13 mouse cellular contexts compared by ENCODE assay signal in genomic region chr5:3395020-3395419, GRCm38 (mm10). TPM values are rescaled to one million over a fixed set of nuclear protein-coding genes. Genes with fewer than 3 reads are reported as not detected.
A peak's percentile ranks its signal among the peaks of the same experiment; 100 is the strongest.
DNase-seq lines count a peak whose midpoint lies in the region; ATAC-seq and TF ChIP-seq lines count a peak whose summit lies in the region.
"Had no signal": no experiment of that assay in that cellular context is flagged by ENCODE, and none has a peak within 500 bp of the region (broad histone marks: within the 10 kb centered on the region; RNA-seq: fewer than 3 reads in every experiment).

No protein-coding gene starts in this region.

- peak; percentile 55; the same call in 1 of the 2 replicates for TF ChIP-seq EP300 in ES-Bruce4 (IDR thresholded peaks at IDR 0.05; ENCODE audit: insufficient read depth, low read depth, low read length)

- peaks cover 3% of the 10 kb centered on the region for H3K36me3 ChIP-seq in ES-Bruce4 (ENCODE audit: control insufficient read depth, insufficient read depth, low read length, poor library complexity, severe bottlenecking)
- no peaks in the 10 kb centered on the region for H3K36me3 ChIP-seq in forebrain, embryonic 15.5 days

- H3K9ac ChIP-seq in ES-Bruce4 (ENCODE audit: low read depth, poor library complexity, severe bottlenecking) = no peak overlapping the region
- no peak overlapping the region for H3K9ac ChIP-seq in forebrain, embryonic 15.5 days (replicated peaks)
- H3K9ac ChIP-seq: kidney, embryonic 15.5 days had no signal

- intact Hi-C loops in heart, postnatal 10 days (cut with DNase I) = no loop called here

- peak; percentile 76 for ATAC-seq in forebrain, embryonic 15.5 days (replicated peaks)
- ATAC-seq in megakaryocyte-erythroid progenitor cell, adult 5-6 weeks (replicated peaks; ENCODE audit: low FRiP score, low TSS enrichment, poor library complexity, severe bottlenecking) = peak; percentile 80

- H3K27me3 ChIP-seq in cerebellum, adult 2 months (ENCODE audit: control insufficient read depth, insufficient read depth, low read length) = no peaks in the 10 kb centered on the region; the same call in 1 of the 2 replicates
- no peaks in the 10 kb centered on the region for H3K27me3 ChIP-seq in ES-Bruce4 (ENCODE audit: control insufficient read depth, insufficient read depth, low read length, poor library complexity, severe bottlenecking)
- H3K27me3 ChIP-seq in forebrain, embryonic 15.5 days = no peaks in the 10 kb centered on the region
- H3K27me3 ChIP-seq: kidney, embryonic 15.5 days had no signal

- 11% methylated on average over 6 of the region's 6 CpGs for WGBS in cerebellum, adult 2 months
- 19% methylated on average over 6 of the region's 6 CpGs for WGBS in forebrain, embryonic 15.5 days

- no peak overlapping the region for H3K4me2 ChIP-seq in forebrain, embryonic 15.5 days (replicated peaks)
- H3K4me2 ChIP-seq: kidney, embryonic 15.5 days had no signal

- no peak overlapping the region for H3K4me3 ChIP-seq in cerebellum, adult 2 months (replicated peaks; ENCODE audit: insufficient read depth, low read depth, low read length)
- no peak overlapping the region for H3K4me3 ChIP-seq in ES-Bruce4 (ENCODE audit: low read depth, low read length)
- no peak overlapping the region for H3K4me3 ChIP-seq in forebrain, embryonic 15.5 days
- H3K4me3 ChIP-seq: kidney, embryonic 15.5 days had no signal

- no peaks in the 10 kb centered on the region for H3K9me3 ChIP-seq in ES-Bruce4 (replicated peaks; ENCODE audit: control insufficient read depth, insufficient read depth, low read length, poor library complexity, severe bottlenecking)
- no peaks in the 10 kb centered on the region for H3K9me3 ChIP-seq in forebrain, embryonic 15.5 days
- H3K9me3 ChIP-seq: kidney, embryonic 15.5 days had no signal

- peak; percentile 11 to 13 for DNase-seq in cerebellum, adult 2 months
- no peak for DNase-seq in cerebellum, adult 9-10 months
- DNase-seq in gastrocnemius, adult 8-10 months (ENCODE audit: low spot score in 2 of 2) = no peak
- DNase-seq in heart, postnatal 10 days = no peak
- DNase-seq in right cerebral cortex, postnatal 4 days = no peak
- DNase-seq: adrenal gland, postnatal 10 days; cerebellum, adult 9-11 months; gastrocnemius, postnatal 10 days; heart, postnatal 14 days had no signal

- H3K4me1 ChIP-seq in cerebellum, adult 2 months (ENCODE audit: control insufficient read depth, insufficient read depth, low read length) = peaks cover 10% of the 10 kb centered on the region; the same call in 1 of the 2 replicates
- H3K4me1 ChIP-seq in ES-Bruce4 (ENCODE audit: control insufficient read depth, insufficient read depth, low read length) = no peaks in the 10 kb centered on the region
- H3K4me1 ChIP-seq in forebrain, embryonic 15.5 days = peaks cover 28% of the 10 kb centered on the region
- H3K4me1 ChIP-seq: kidney, embryonic 15.5 days had no signal

- no peak for TF ChIP-seq POLR2A in cerebellum, adult 2 months (IDR thresholded peaks at IDR 0.05; ENCODE audit: borderline replicate concordance, insufficient read depth, low read length)
- TF ChIP-seq POLR2A in ES-Bruce4 (IDR thresholded peaks at IDR 0.05; ENCODE audit: insufficient read depth, low read length) = no peak

- TF ChIP-seq CTCF in cerebellum, adult 2 months (IDR thresholded peaks at IDR 0.05; ENCODE audit: borderline replicate concordance, insufficient read depth, low read depth, low read length) = no peak
- TF ChIP-seq CTCF in ES-Bruce4 (IDR thresholded peaks at IDR 0.05; ENCODE audit: low read depth, low read length) = no peak

- no peak overlapping the region for H3K27ac ChIP-seq in cerebellum, adult 2 months (ENCODE audit: insufficient read depth, low read length)
- H3K27ac ChIP-seq in ES-Bruce4 (ENCODE audit: insufficient read depth, low read length) = no peak overlapping the region
- peak overlapping the region; percentile 54 for H3K27ac ChIP-seq in forebrain, embryonic 15.5 days (replicated peaks)
- H3K27ac ChIP-seq: kidney, embryonic 15.5 days had no signal

RNA-seq across cellular contexts. Expression of gene Cdk6, which starts 53.7 kb away (rescaled TPM):
- polyA plus RNA-seq in cerebellum, adult 2 months (2012; rRNA removed) = 0.39 and 0.51 TPM in 2 replicates
- polyA plus RNA-seq in ES-Bruce4 (2011; ENCODE audit: insufficient read depth, insufficient read length, low read depth, missing spikeins) = 26.7 and 29.0 TPM in 2 replicates
- 30.8 and 39.4 TPM in 2 replicates for polyA plus RNA-seq in forebrain, embryonic 15.5 days (2015; fragmentation: Nextera tagmentation; extraction: Ambion mirVana)
- total RNA-seq in megakaryocyte-erythroid progenitor cell, adult 5-6 weeks (2014; fragmentation: Nextera tagmentation) = 200 and 232 TPM in 2 replicates
- total RNA-seq in megakaryocyte-erythroid progenitor cell, adult 5-6 weeks (2017) = 179 and 188 TPM in 2 replicates
- total RNA-seq in gastrocnemius, adult 8-10 months (2022) = 1 to 10 TPM in 3 of 4 experiments, under 1 TPM in 1; 0.56 to 1.3 (median 1.2) TPM
- total RNA-seq in heart, postnatal 10 days (2021) = 10 to 100 TPM; 41.9 to 48.2 TPM

Comparison
In these comparisons a context has a peak if more than half of its experiments do, and no peak if none do; other contexts are left out.
1. DNase-seq: peak in cerebellum, adult 2 months (2 of 2); none in cerebellum, adult 9-10 months (single experiment), gastrocnemius, adult 8-10 months (0 of 2), heart, postnatal 10 days (0 of 2) and right cerebral cortex, postnatal 4 days (single experiment).
2. RNA of gene Cdk6, which starts 53.7 kb away (total RNA-seq): 179 to 232 TPM in megakaryocyte-erythroid progenitor cell, adult 5-6 weeks and 41.9 to 48.2 TPM in heart, postnatal 10 days; 0.56 to 1.3 TPM in gastrocnemius, adult 8-10 months; every median in the first group is over 10 times any median in the second.